22 mouse cellular contexts compared by ENCODE assay signal in genomic region chr16:26604621-26605020, GRCm38 (mm10). TPM values are rescaled to one million over a fixed set of nuclear protein-coding genes. Genes with fewer than 3 reads are reported as not detected.
A peak's percentile ranks its signal among the peaks of the same experiment; 100 is the strongest.
DNase-seq lines count a peak whose midpoint lies in the region; ATAC-seq and TF ChIP-seq lines count a peak whose summit lies in the region.
"Had no signal": no experiment of that assay in that cellular context is flagged by ENCODE, and none has a peak within 500 bp of the region (broad histone marks: within the 10 kb centered on the region; RNA-seq: fewer than 3 reads in every experiment).

No protein-coding gene starts in this region.

- no peak overlapping the region for H3K9ac ChIP-seq in liver, postnatal 0 days (replicated peaks)
- H3K9ac ChIP-seq: embryonic facial prominence, embryonic 12.5 days; forebrain, embryonic 12.5 days had no signal

- no peaks in the 10 kb centered on the region for H3K79me2 ChIP-seq in C2C12 (ENCODE audit: control insufficient read depth, insufficient read depth)

- no peak overlapping the region for H3K27ac ChIP-seq in liver, postnatal 0 days (ENCODE audit: low read depth)
- no peak overlapping the region for H3K27ac ChIP-seq in hindbrain, embryonic 10.5 days
- H3K27ac ChIP-seq: embryonic facial prominence, embryonic 10.5 days; embryonic facial prominence, embryonic 12.5 days; forebrain, embryonic 12.5 days had no signal

- no peaks in the 10 kb centered on the region; the same call in 1 of the 2 replicates for H3K4me1 ChIP-seq in liver, postnatal 0 days (ENCODE audit: insufficient read depth)
- H3K4me1 ChIP-seq in hindbrain, embryonic 10.5 days (replicated peaks), result no peaks in the 10 kb centered on the region
- H3K4me1 ChIP-seq: embryonic facial prominence, embryonic 10.5 days; embryonic facial prominence, embryonic 12.5 days; forebrain, embryonic 12.5 days had no signal

- no peaks in the 10 kb centered on the region for H3K79me3 ChIP-seq in C2C12 (ENCODE audit: low read depth)

- TF ChIP-seq EP300 in liver, postnatal 0 days (IDR thresholded peaks at IDR 0.05; ENCODE audit: low read depth), result no peak

- no peak for ATAC-seq in liver, postnatal 0 days
- ATAC-seq: forebrain, embryonic 14.5 days; forebrain, embryonic 16.5 days had no signal

- H3K27me3 ChIP-seq in C2C12 (ENCODE audit: control insufficient read depth, insufficient read depth, insufficient read length), result no peaks in the 10 kb centered on the region
- no peaks in the 10 kb centered on the region for H3K27me3 ChIP-seq in liver, postnatal 0 days (ENCODE audit: insufficient read depth, low read length)
- no peaks in the 10 kb centered on the region for H3K27me3 ChIP-seq in hindbrain, embryonic 10.5 days (ENCODE audit: insufficient read depth, poor library complexity, severe bottlenecking)
- H3K27me3 ChIP-seq: embryonic facial prominence, embryonic 12.5 days; forebrain, embryonic 12.5 days had no signal

- H3K36me3 ChIP-seq in C2C12 (ENCODE audit: control insufficient read depth, insufficient read depth), result no peaks in the 10 kb centered on the region
- H3K36me3 ChIP-seq in liver, postnatal 0 days (replicated peaks; ENCODE audit: insufficient read depth, low read length), result no peaks in the 10 kb centered on the region
- H3K36me3 ChIP-seq in hindbrain, embryonic 10.5 days, result no peaks in the 10 kb centered on the region
- H3K36me3 ChIP-seq: embryonic facial prominence, embryonic 10.5 days; embryonic facial prominence, embryonic 12.5 days; forebrain, embryonic 12.5 days had no signal

- H3K4me2 ChIP-seq in liver, postnatal 0 days (ENCODE audit: low read depth, low read length), result no peak overlapping the region
- H3K4me2 ChIP-seq: embryonic facial prominence, embryonic 12.5 days; forebrain, embryonic 12.5 days had no signal

- 80% methylated on average over 3 of the region's 3 CpGs for WGBS in liver, postnatal 0 days (ENCODE audit: insufficient replicate concordance)
- 89% methylated on average over 3 of the region's 3 CpGs for WGBS in hindbrain, embryonic 10.5 days

- H3K4me3 ChIP-seq in C2C12 (ENCODE audit: insufficient read depth, poor library complexity, severe bottlenecking), result no peak overlapping the region
- no peak overlapping the region for H3K4me3 ChIP-seq in liver, postnatal 0 days (ENCODE audit: low read depth, low read length)
- H3K4me3 ChIP-seq in hindbrain, embryonic 10.5 days, result no peak overlapping the region
- H3K4me3 ChIP-seq: embryonic facial prominence, embryonic 10.5 days; embryonic facial prominence, embryonic 12.5 days; erythroblast, embryonic 14.5 days; forebrain, embryonic 12.5 days had no signal

- no peak overlapping the region for H3ac ChIP-seq in C2C12 (ENCODE audit: control insufficient read depth, insufficient read length, low read depth)

- H3K9me3 ChIP-seq in liver, postnatal 0 days (ENCODE audit: low read length), result no peaks in the 10 kb centered on the region
- H3K9me3 ChIP-seq in hindbrain, embryonic 10.5 days, result no peaks in the 10 kb centered on the region
- H3K9me3 ChIP-seq: embryonic facial prominence, embryonic 10.5 days; embryonic facial prominence, embryonic 12.5 days; forebrain, embryonic 12.5 days had no signal

- TF ChIP-seq CTCF in C2C12 (IDR thresholded peaks at IDR 0.05; ENCODE audit: control insufficient read depth, insufficient read depth, insufficient read length), result no peak
- TF ChIP-seq CTCF in liver, postnatal 0 days (IDR thresholded peaks at IDR 0.05; ENCODE audit: low read depth), result no peak

- DNase-seq in 3134 (ENCODE audit: extremely low read depth, insufficient read length, low spot score) (peak; percentile 31), NIH3T3 (ENCODE audit: low read depth) (peak; percentile 65)
- peak; percentile 54 for DNase-seq in fibroblast of lung, adult 2 months (ENCODE audit: low read depth)
- DNase-seq in lung, postnatal 25 days (ENCODE audit: low spot score), result no peak
- DNase-seq in liver, postnatal 0 days, result no peak
- DNase-seq in hindbrain, embryonic 10.5 days (ENCODE audit: low spot score), result no peak
- DNase-seq: adrenal gland, adult 8-10 months; adrenal gland, postnatal 14 days; adrenal gland, postnatal 36 days; B cell, adult 2 months; cerebellum, adult 11-12 months; cerebellum, adult 2 months; cerebellum, adult 9-10 months; cerebellum, postnatal 10 days; cerebellum, postnatal 25 days had no signal

TF ChIP-seq in C2C12, 6 proteins besides CTCF, POLR2A, EP300 and RAD21:
- no peak for TF ChIP-seq CEBPB (IDR thresholded peaks at IDR 0.05; ENCODE audit: low read depth)
- peak; percentile 33 for TF ChIP-seq MYOD1 (IDR thresholded peaks at IDR 0.05; ENCODE audit: control insufficient read depth, insufficient read length, low read depth)
- TF ChIP-seq USF1 (IDR thresholded peaks at IDR 0.05; ENCODE audit: low read depth), result no peak
- no peak for TF ChIP-seq MYOG (IDR thresholded peaks at IDR 0.05; ENCODE audit: control insufficient read depth, extremely low read depth, insufficient read length)
- TF ChIP-seq MAX (IDR thresholded peaks at IDR 0.05), result no peak
TF ChIP-seq in C2C12: peak in this region for 1.

RNA-seq across cellular contexts. Expression of gene Il1rap, which starts 23.1 kb away (rescaled TPM):
- 1.5 TPM for polyA plus RNA-seq in C2C12 (2012; fragmentation: generic; extraction: Trizol)
- 25.6 and 27.4 TPM in 2 replicates for polyA plus RNA-seq in liver, postnatal 0 days (2015; fragmentation: Nextera tagmentation; extraction: Ambion mirVana)
- 3.1 and 3.5 TPM in 2 replicates for polyA plus RNA-seq in hindbrain, embryonic 10.5 days (2016; fragmentation: Nextera tagmentation; extraction: Ambion mirVana)

Comparison
In these comparisons a context has a peak if more than half of its experiments do, and no peak if none do; other contexts are left out.
1. DNase-seq: peak in 3134 (single experiment), NIH3T3 (single experiment) and fibroblast of lung, adult 2 months (single experiment); none in lung, postnatal 25 days (single experiment), liver, postnatal 0 days (single experiment) and hindbrain, embryonic 10.5 days (single experiment).